Mouse (Mus musculus) kidney, adult 2 months (tissue): Measurements from ENCODE around the gene Gsdma2. TPM values are rescaled to one million over a fixed set of nuclear protein-coding genes. Genes with fewer than 3 reads are reported as not detected.

Experiments used
- DNase-seq: peaks from one replicate; pipeline ENCODE4 v3.0.0; 2021
- H3K27ac ChIP-seq: fragments of 200-500 bp; 2 replicates; pipeline ENCODE4 v1.5.1; 2012; ENCODE audit warnings: low read depth, low read length, control low read depth, inconsistent platforms; ENCODE audit not compliant: insufficient read depth
- H3K27me3 ChIP-seq: fragments of 200-500 bp; replicated peaks from 2 replicates; pipeline ENCODE4 v1.6.1; 2012; ENCODE audit warnings: mild to moderate bottlenecking, moderate library complexity, low read length, inconsistent platforms; ENCODE audit not compliant: control insufficient read depth, insufficient read depth
- H3K36me3 ChIP-seq: fragments of 200-500 bp; 2 replicates; pipeline ENCODE4 v1.6.1; 2012; ENCODE audit warnings: mild to moderate bottlenecking, moderate library complexity, low read length, inconsistent platforms; ENCODE audit not compliant: control insufficient read depth, insufficient read depth
- H3K4me1 ChIP-seq: fragments of 200-500 bp; 2 replicates; pipeline ENCODE4 v1.6.1; 2011; ENCODE audit warnings: low read length; ENCODE audit not compliant: control insufficient read depth, insufficient read depth
- H3K4me3 ChIP-seq: fragments of 200-500 bp; 2 replicates; pipeline ENCODE4 v1.5.1; 2011; ENCODE audit warnings: mild to moderate bottlenecking, low read depth, low read length, control low read depth; ENCODE audit not compliant: insufficient read depth
- CTCF ChIP-seq: fragments of 200-500 bp; conservative IDR thresholded peaks from 2 replicates; pipeline ENCODE4 v1.5.1; 2011; ENCODE audit warnings: low read depth, mild to moderate bottlenecking, control low read depth, low read length, moderate library complexity, mixed read lengths; ENCODE audit not compliant: insufficient read depth, insufficient read length
- POLR2A ChIP-seq: fragments of 200-500 bp; IDR thresholded peaks from one replicate; pipeline ENCODE4 v1.6.1; 2011; ENCODE audit warnings: low read depth, low read length, control low read depth
- WGBS: fragments of 180-500 bp; shearing (Covaris S2); methylation state at CpG from one replicate; pipeline ENCODE4 v1.1.7; 2018; 5-methylcytosine and 5-hydroxymethylcytosine counted together
- polyA plus RNA-seq: library from polyadenylated mRNA; depleted of rRNA; stranded (reverse); fragments of >200 nt; gene quantifications from 2 replicates; pipeline ENCODE4 v1.2.3, GENCODE M21; 2012

Gsdma2 gene
- polyA plus RNA-seq, 1 experiment: not detected

DNA sequence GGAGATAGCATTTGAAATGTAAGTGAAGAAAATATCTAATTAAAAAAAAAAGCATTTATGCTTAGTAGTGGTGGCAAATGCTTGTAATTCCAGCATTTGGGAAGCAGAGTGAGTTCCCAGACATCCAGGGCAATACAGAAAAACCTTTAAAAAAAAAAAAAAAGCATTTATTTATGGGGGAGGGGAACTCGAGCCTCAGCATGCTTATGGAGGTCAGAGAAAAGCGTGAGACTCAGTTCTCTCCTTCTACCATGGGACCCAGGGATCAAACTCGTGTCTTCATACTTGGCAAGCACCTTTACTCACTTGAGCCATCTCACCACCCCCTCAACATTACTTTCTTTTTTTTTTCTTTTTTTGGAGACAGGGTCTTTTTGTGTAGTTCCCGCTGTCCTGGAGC lies 34.6 kb downstream of the Gsdma2 start:
- TF ChIP-seq POLR2A: no peak
- TF ChIP-seq CTCF: no peak
- no peak for DNase-seq
- Histone ChIP-seq H3K4me3 (no peak overlapping the region), H3K36me3 (peaks cover 3% of the 10 kb centered on the region; the same call in 1 of the 2 replicates), H3K4me1 (peaks cover 14% of the 10 kb centered on the region), H3K27me3 (no peaks in the 10 kb centered on the region), H3K27ac (no peak overlapping the region)
- 83% methylated on average over 4 of the region's 4 CpGs for WGBS

GRCm38 (mm10) chr11:98681786-98682745 lies 35.5 kb downstream of the Gsdma2 start, which contains the start of gene Psmd3:
Gene Psmd3 (plus strand): TSS chr11:98682554.
- WGBS: 5% methylated on average over 45 of the region's 45 CpGs
- peaks cover 5% of the 10 kb centered on the region; the same call in 1 of the 2 replicates for H3K36me3 ChIP-seq
- peak; percentile 78 for TF ChIP-seq POLR2A
- TF ChIP-seq CTCF: no peak
- H3K4me1 ChIP-seq: peaks cover 19% of the 10 kb centered on the region
- H3K27me3 ChIP-seq: no peaks in the 10 kb centered on the region
- peak within 1 kb of the TSS; percentile 83 for H3K27ac ChIP-seq
- DNase-seq: peak; percentile 98
- H3K4me3 ChIP-seq: peak within 1 kb of the TSS; percentile 98

DNA sequence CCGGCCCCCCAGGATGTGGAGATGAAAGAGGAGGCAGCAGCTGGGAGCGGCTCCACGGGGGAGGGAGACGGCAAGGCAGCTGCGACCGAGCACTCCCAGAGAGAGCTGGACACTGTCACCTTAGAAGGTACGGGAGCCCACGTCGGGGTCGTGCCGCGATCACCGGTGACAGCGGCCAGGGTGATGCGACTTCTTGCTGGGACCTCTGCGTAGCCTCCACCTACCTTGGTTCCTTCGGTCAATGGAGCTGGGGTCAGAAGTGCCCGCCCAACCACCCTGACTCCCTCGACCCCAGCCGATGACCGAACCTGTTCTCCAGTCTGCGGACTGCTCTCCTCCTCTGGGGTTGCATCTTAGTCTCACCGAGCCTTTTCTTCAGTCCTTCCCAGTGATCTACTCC lies 36.3 kb downstream of the Gsdma2 start:
- peak; percentile 29 for DNase-seq
- TF ChIP-seq CTCF: no peak
- Histone ChIP-seq H3K27ac (peak overlapping the region; percentile 83), H3K36me3 (peaks cover 5% of the 10 kb centered on the region; the same call in 1 of the 2 replicates), H3K4me3 (peak overlapping the region; percentile 98), H3K4me1 (peaks cover 25% of the 10 kb centered on the region), H3K27me3 (no peaks in the 10 kb centered on the region)
- WGBS: under 1% methylated on average over 23 of the region's 23 CpGs

- Histone ChIP-seq H3K4me3 (no peak overlapping the region), H3K4me1 (peaks cover 29% of the 10 kb centered on the region), H3K27me3 (no peaks in the 10 kb centered on the region), H3K27ac (peak overlapping the region; percentile 68), H3K36me3 (peaks cover 11% of the 10 kb centered on the region; the same call in 1 of the 2 replicates)
- 54% methylated on average over 9 of the region's 9 CpGs for WGBS
- DNase-seq: peak; percentile 76
- no peak for TF ChIP-seq POLR2A
- TF ChIP-seq CTCF: no peak
Observed at GRCm38 (mm10) chr11:98685642-98686041, 39.1 kb downstream of the Gsdma2 start.

DNA sequence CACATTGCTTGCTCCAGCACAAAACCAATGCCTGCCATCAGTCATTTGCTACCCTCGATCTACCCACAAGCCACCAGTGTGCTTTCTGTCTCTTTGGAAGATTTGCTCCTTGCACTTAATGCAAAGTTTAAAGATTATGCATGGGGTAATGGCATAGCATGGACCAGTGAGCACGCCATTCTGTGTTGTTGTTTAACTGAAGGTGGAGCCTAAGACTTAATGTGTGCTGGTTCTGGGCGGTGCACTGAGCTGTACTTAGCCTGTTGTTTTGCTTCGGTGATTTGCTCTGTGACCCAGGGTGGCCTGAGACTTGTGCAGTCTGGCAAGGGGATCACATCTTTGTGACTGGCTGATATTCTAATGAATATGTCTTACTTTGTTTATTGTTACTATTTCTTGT lies 40.4 kb downstream of the Gsdma2 start:
- Histone ChIP-seq H3K27ac (peak overlapping the region; percentile 75), H3K36me3 (peaks cover 13% of the 10 kb centered on the region), H3K4me3 (no peak overlapping the region), H3K4me1 (peaks cover 29% of the 10 kb centered on the region), H3K27me3 (no peaks in the 10 kb centered on the region)
- TF ChIP-seq POLR2A (no peak), CTCF (no peak)
- peak; percentile 92 for DNase-seq
- WGBS: 29% methylated on average over 4 of the region's 4 CpGs

GRCm38 (mm10) chr11:98688009-98688408 lies 41.5 kb downstream of the Gsdma2 start:
- H3K36me3 ChIP-seq: peaks cover 13% of the 10 kb centered on the region
- H3K27me3 ChIP-seq: no peaks in the 10 kb centered on the region
- peak overlapping the region; percentile 41; the same call in 1 of the 2 replicates for H3K27ac ChIP-seq
- no peak overlapping the region for H3K4me3 ChIP-seq
- DNase-seq: no peak
- TF ChIP-seq POLR2A (no peak), CTCF (no peak)
- peaks cover 29% of the 10 kb centered on the region for H3K4me1 ChIP-seq
- WGBS: 48% methylated on average over 8 of the region's 8 CpGs

DNA sequence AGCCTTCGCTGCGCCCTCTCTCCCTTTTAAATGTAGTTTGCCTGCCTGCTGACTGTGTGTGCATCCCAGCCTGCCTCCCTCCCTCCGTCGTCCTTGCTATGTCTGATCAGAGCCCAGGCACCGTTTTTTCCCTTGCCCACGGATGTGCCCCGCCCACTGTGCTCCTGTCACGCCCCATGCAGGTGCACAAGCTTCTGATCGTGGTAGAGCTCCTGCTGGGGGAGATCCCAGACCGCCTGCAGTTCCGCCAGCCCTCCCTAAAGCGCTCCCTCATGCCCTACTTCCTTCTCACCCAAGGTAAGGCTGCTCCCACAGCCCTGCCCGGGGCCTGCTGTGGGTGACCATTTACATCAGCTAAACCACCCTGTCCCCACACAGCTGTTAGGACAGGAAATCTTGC lies 46.6 kb downstream of the Gsdma2 start:
- WGBS: 51% methylated on average over 13 of the region's 13 CpGs
- peak overlapping the region; percentile 47 for H3K27ac ChIP-seq
- no peak for TF ChIP-seq CTCF
- no peak for TF ChIP-seq POLR2A

More for the DNA sequence above, 46.6 kb downstream of the Gsdma2 start:
- DNase-seq: no peak
- Histone ChIP-seq H3K36me3 (peaks cover 10% of the 10 kb centered on the region), H3K4me3 (no peak overlapping the region), H3K4me1 (peaks cover 11% of the 10 kb centered on the region), H3K27me3 (no peaks in the 10 kb centered on the region)
